Mouse (Mus musculus) layer of hippocampus, adult 2 months (tissue): ENCODE data around the gene Gfer. TPM values are rescaled to one million over a fixed set of nuclear protein-coding genes. Genes with fewer than 3 reads are reported as not detected.
"Not testable (repeated sequence)": the region's sequence is repeated elsewhere in the genome, so short reads cannot be mapped to it uniquely, and the experiment has no call there.

Source experiments
- DNase-seq, 2 experiments: peaks; one replicate each; pipeline ENCODE4 v3.0.0; 2022; ENCODE audit warnings: low spot score in 2 of 2
- H3K27ac ChIP-seq: fragments of 200-600 bp; 2 replicates; pipeline ENCODE4 v1.8.1; 2022
- H3K4me3 ChIP-seq: fragments of 200-600 bp; 2 replicates; pipeline ENCODE4 v1.8.1; 2022; ENCODE audit warnings: mild to moderate bottlenecking
- CTCF ChIP-seq: fragments of 200-600 bp; conservative IDR thresholded peaks from 2 replicates; pipeline ENCODE4 v1.8.1; 2022; ENCODE audit warnings: antibody characterized with exemption, mild to moderate bottlenecking, moderate library complexity
- total RNA-seq, 2 experiments: library from RNA; stranded (reverse); gene quantifications; 2 replicates each; pipeline ENCODE4 v1.2.3; 2021

The Gfer gene
- total RNA-seq, 2 experiments from 2014 or later, result 22.3 to 22.4 TPM

GRCm38 (mm10) chr17:24718938-24719337 is 23.0 kb upstream of the Gfer start:
- Histone ChIP-seq H3K4me3 (peak overlapping the region; percentile 76), H3K27ac (peak overlapping the region; percentile 88; the same call in 1 of the 2 replicates)
- peak; percentile 45 for TF ChIP-seq CTCF
- DNase-seq, result not testable (repeated sequence)

GRCm38 (mm10) chr17:24717943-24718342 is 22.0 kb upstream of the Gfer start, which contains the start of the genes Rnf151 and Rps2:
TSS of gene Rnf151 (minus strand) at chr17:24718063.
TSS of gene Rps2 (plus strand) at chr17:24718116.
- DNase-seq, result no peak
- no peak for TF ChIP-seq CTCF
- H3K27ac ChIP-seq, result no peak within 1 kb of the TSS
- H3K4me3 ChIP-seq, result peak within 1 kb of the TSS; percentile 76

GRCm38 (mm10) chr17:24716166-24716682 is 20.3 kb upstream of the Gfer start:
- Histone ChIP-seq H3K27ac (no peak overlapping the region), H3K4me3 (no peak overlapping the region)
- no peak for DNase-seq
- TF ChIP-seq CTCF, result no peak

- Histone ChIP-seq H3K27ac (no peak overlapping the region), H3K4me3 (no peak overlapping the region)
- TF ChIP-seq CTCF, result no peak
- no peak for DNase-seq
These were observed 19.6 kb upstream of the Gfer start for GRCm38 (mm10) chr17:24715556-24715955.

- DNase-seq, result no peak
- Histone ChIP-seq H3K27ac (no peak overlapping the region), H3K4me3 (no peak overlapping the region)
- peak; percentile 78 for TF ChIP-seq CTCF
These were observed 12.7 kb upstream of the Gfer start for GRCm38 (mm10) chr17:24708646-24709045.

GRCm38 (mm10) chr17:24707801-24708425 is 12.0 kb upstream of the Gfer start:
- Histone ChIP-seq H3K4me3 (peak overlapping the region; percentile 92), H3K27ac (peak overlapping the region; percentile 85)
- DNase-seq, result no peak
- TF ChIP-seq CTCF, result no peak

- peak; percentile 92 to 97 for DNase-seq
- Histone ChIP-seq H3K4me3 (peak within 1 kb of the TSS; percentile 92), H3K27ac (peak within 1 kb of the TSS; percentile 85)
- no peak for TF ChIP-seq CTCF
These were observed 11.2 kb upstream of the Gfer start, which contains the start of gene Tbl3 for GRCm38 (mm10) chr17:24706982-24707800. TSS of gene Tbl3 (minus strand) at chr17:24707660.

- no peak overlapping the region for H3K4me3 ChIP-seq
- no peak overlapping the region for H3K27ac ChIP-seq
- DNase-seq, result no peak
- TF ChIP-seq CTCF, result no peak
These were observed 9.9 kb upstream of the Gfer start for GRCm38 (mm10) chr17:24705821-24706220.

- DNase-seq, result no peak
- Histone ChIP-seq H3K27ac (no peak overlapping the region), H3K4me3 (no peak overlapping the region)
- TF ChIP-seq CTCF, result no peak
These were observed 5.3 kb upstream of the Gfer start for GRCm38 (mm10) chr17:24701251-24701650.

- TF ChIP-seq CTCF, result no peak
- no peak for DNase-seq
These were observed 3.5 kb upstream of the Gfer start for GRCm38 (mm10) chr17:24699473-24699872.

GRCm38 (mm10) chr17:24698715-24699114 is 2.8 kb upstream of the Gfer start:
- no peak overlapping the region for H3K27ac ChIP-seq
- TF ChIP-seq CTCF, result no peak
- DNase-seq, result no peak
- no peak overlapping the region for H3K4me3 ChIP-seq

More at GRCm38 (mm10) chr17:24699473-24699872, 3.5 kb upstream of the Gfer start:
- no peak overlapping the region for H3K27ac ChIP-seq
- H3K4me3 ChIP-seq, result no peak overlapping the region

- no peak for DNase-seq
- no peak for TF ChIP-seq CTCF
These were observed 2.0 kb upstream of the Gfer start for GRCm38 (mm10) chr17:24697985-24698384.

GRCm38 (mm10) chr17:24695326-24696010 is 488 bp downstream of the Gfer start:
- DNase-seq, result no peak
- Histone ChIP-seq H3K4me3 (peak overlapping the region; percentile 81), H3K27ac (peak overlapping the region; percentile 88)
- no peak for TF ChIP-seq CTCF

More at GRCm38 (mm10) chr17:24697985-24698384, 2.0 kb upstream of the Gfer start:
- H3K27ac ChIP-seq, result no peak overlapping the region
- no peak overlapping the region for H3K4me3 ChIP-seq
